Mouse (Mus musculus): Measurements from ENCODE around the gene Thsd7b. TPM values are rescaled to one million over a fixed set of nuclear protein-coding genes. Genes with fewer than 3 reads are reported as not detected.

The Thsd7b gene
- polyA plus RNA-seq, 1 experiment, result 0.11 TPM

- Histone ChIP-seq H3K4me1 (ENCODE audit: control insufficient read depth, insufficient read depth, low read length) (no peaks in the 10 kb centered on the region), H3K4me3 (ENCODE audit: insufficient read depth, low read depth, low read length) (no peak overlapping the region), H3K36me3 (ENCODE audit: control insufficient read depth, insufficient read depth, low read length) (no peaks in the 10 kb centered on the region), H3K27me3 (replicated peaks; ENCODE audit: control insufficient read depth, insufficient read depth, low read length) (no peaks in the 10 kb centered on the region), H3K27ac (ENCODE audit: insufficient read depth, low read depth, low read length) (no peak overlapping the region)
- TF ChIP-seq POLR2A (IDR thresholded peaks at IDR 0.05; ENCODE audit: low read depth, low read length), result no peak
- TF ChIP-seq CTCF (conservative IDR thresholded peaks at IDR 0.05; ENCODE audit: insufficient read depth, insufficient read length, low read depth, low read length), result no peak
- DNase-seq, result no peak
Measured at GRCm38 (mm10) chr1:130062105-130062504, 789.0 kb downstream of the Thsd7b start.

GRCm38 (mm10) chr1:130066193-130066959 lies 793.3 kb downstream of the Thsd7b start:
- Histone ChIP-seq H3K27ac (ENCODE audit: insufficient read depth, low read depth, low read length) (no peak overlapping the region), H3K4me3 (ENCODE audit: insufficient read depth, low read depth, low read length) (no peak overlapping the region), H3K4me1 (ENCODE audit: control insufficient read depth, insufficient read depth, low read length) (no peaks in the 10 kb centered on the region), H3K36me3 (ENCODE audit: control insufficient read depth, insufficient read depth, low read length) (no peaks in the 10 kb centered on the region), H3K27me3 (replicated peaks; ENCODE audit: control insufficient read depth, insufficient read depth, low read length) (no peaks in the 10 kb centered on the region)
- WGBS, result 76% methylated on average over 3 of the region's 3 CpGs
- DNase-seq, result no peak
- TF ChIP-seq CTCF (conservative IDR thresholded peaks at IDR 0.05; ENCODE audit: insufficient read depth, insufficient read length, low read depth, low read length), result no peak
- no peak for TF ChIP-seq POLR2A (IDR thresholded peaks at IDR 0.05; ENCODE audit: low read depth, low read length)

- H3K27ac ChIP-seq (ENCODE audit: insufficient read depth, low read depth, low read length), result no peak overlapping the region
- no peaks in the 10 kb centered on the region for H3K36me3 ChIP-seq (ENCODE audit: control insufficient read depth, insufficient read depth, low read length)
- no peak for DNase-seq
- H3K4me3 ChIP-seq (ENCODE audit: insufficient read depth, low read depth, low read length), result no peak overlapping the region
- no peaks in the 10 kb centered on the region for H3K27me3 ChIP-seq (replicated peaks; ENCODE audit: control insufficient read depth, insufficient read depth, low read length)
- TF ChIP-seq POLR2A (IDR thresholded peaks at IDR 0.05; ENCODE audit: low read depth, low read length) (no peak), CTCF (conservative IDR thresholded peaks at IDR 0.05; ENCODE audit: insufficient read depth, insufficient read length, low read depth, low read length) (no peak)
- WGBS, result 73% methylated on average over 2 of the region's 2 CpGs
- no peaks in the 10 kb centered on the region for H3K4me1 ChIP-seq (ENCODE audit: control insufficient read depth, insufficient read depth, low read length)
Measured at GRCm38 (mm10) chr1:130083788-130084187, 810.7 kb downstream of the Thsd7b start.

- 43% methylated on average over 3 of the region's 3 CpGs for WGBS
- Histone ChIP-seq H3K27me3 (replicated peaks; ENCODE audit: control insufficient read depth, insufficient read depth, low read length) (no peaks in the 10 kb centered on the region), H3K27ac (ENCODE audit: insufficient read depth, low read depth, low read length) (no peak overlapping the region), H3K36me3 (ENCODE audit: control insufficient read depth, insufficient read depth, low read length) (no peaks in the 10 kb centered on the region), H3K4me3 (ENCODE audit: insufficient read depth, low read depth, low read length) (no peak overlapping the region), H3K4me1 (ENCODE audit: control insufficient read depth, insufficient read depth, low read length) (no peaks in the 10 kb centered on the region)
- TF ChIP-seq POLR2A (IDR thresholded peaks at IDR 0.05; ENCODE audit: low read depth, low read length) (no peak), CTCF (conservative IDR thresholded peaks at IDR 0.05; ENCODE audit: insufficient read depth, insufficient read length, low read depth, low read length) (no peak)
- no peak for DNase-seq
Measured at GRCm38 (mm10) chr1:130085207-130085606, 812.1 kb downstream of the Thsd7b start.

- Histone ChIP-seq H3K36me3 (ENCODE audit: control insufficient read depth, insufficient read depth, low read length) (no peaks in the 10 kb centered on the region), H3K4me3 (ENCODE audit: insufficient read depth, low read depth, low read length) (no peak overlapping the region), H3K4me1 (ENCODE audit: control insufficient read depth, insufficient read depth, low read length) (no peaks in the 10 kb centered on the region), H3K27ac (ENCODE audit: insufficient read depth, low read depth, low read length) (no peak overlapping the region), H3K27me3 (replicated peaks; ENCODE audit: control insufficient read depth, insufficient read depth, low read length) (no peaks in the 10 kb centered on the region)
- no peak for DNase-seq
- WGBS, result 88% methylated on average over 2 of the region's 2 CpGs
- TF ChIP-seq CTCF (conservative IDR thresholded peaks at IDR 0.05; ENCODE audit: insufficient read depth, insufficient read length, low read depth, low read length), result no peak
- no peak for TF ChIP-seq POLR2A (IDR thresholded peaks at IDR 0.05; ENCODE audit: low read depth, low read length)
Measured at GRCm38 (mm10) chr1:130085910-130086309, 812.8 kb downstream of the Thsd7b start.

- Histone ChIP-seq H3K4me1 (ENCODE audit: control insufficient read depth, insufficient read depth, low read length) (no peaks in the 10 kb centered on the region), H3K27me3 (replicated peaks; ENCODE audit: control insufficient read depth, insufficient read depth, low read length) (no peaks in the 10 kb centered on the region), H3K36me3 (ENCODE audit: control insufficient read depth, insufficient read depth, low read length) (no peaks in the 10 kb centered on the region), H3K27ac (ENCODE audit: insufficient read depth, low read depth, low read length) (no peak overlapping the region), H3K4me3 (ENCODE audit: insufficient read depth, low read depth, low read length) (no peak overlapping the region)
- TF ChIP-seq CTCF (conservative IDR thresholded peaks at IDR 0.05; ENCODE audit: insufficient read depth, insufficient read length, low read depth, low read length) (no peak), POLR2A (IDR thresholded peaks at IDR 0.05; ENCODE audit: low read depth, low read length) (no peak)
- WGBS, result 63% methylated on average over 2 of the region's 2 CpGs
- no peak for DNase-seq
Measured at GRCm38 (mm10) chr1:130099227-130099626, 826.1 kb downstream of the Thsd7b start.

- H3K27me3 ChIP-seq (replicated peaks; ENCODE audit: control insufficient read depth, insufficient read depth, low read length), result no peaks in the 10 kb centered on the region
- no peaks in the 10 kb centered on the region for H3K4me1 ChIP-seq (ENCODE audit: control insufficient read depth, insufficient read depth, low read length)
- TF ChIP-seq POLR2A (IDR thresholded peaks at IDR 0.05; ENCODE audit: low read depth, low read length) (no peak), CTCF (conservative IDR thresholded peaks at IDR 0.05; ENCODE audit: insufficient read depth, insufficient read length, low read depth, low read length) (no peak)
- no peak for DNase-seq
- 81% methylated on average over 1 of the region's 1 CpGs for WGBS
- no peak overlapping the region for H3K27ac ChIP-seq (ENCODE audit: insufficient read depth, low read depth, low read length)
- no peak overlapping the region for H3K4me3 ChIP-seq (ENCODE audit: insufficient read depth, low read depth, low read length)
- H3K36me3 ChIP-seq (ENCODE audit: control insufficient read depth, insufficient read depth, low read length), result no peaks in the 10 kb centered on the region
Measured at GRCm38 (mm10) chr1:130112580-130113314, 839.6 kb downstream of the Thsd7b start.
